Mouse (Mus musculus) forebrain, embryonic 14.5 days (tissue): Measurements from ENCODE around the gene Snrpd3. TPM values are rescaled to one million over a fixed set of nuclear protein-coding genes. Genes with fewer than 3 reads are reported as not detected.

ENCODE experiments used
- ATAC-seq: fragments of 200-750 bp; cut with Nextera tagmentation; 2 replicates; pipeline ENCODE4 v1.8.0; 2017; ENCODE audit warnings: mild to moderate bottlenecking, moderate library complexity
- DNase-seq: peaks from one replicate; pipeline ENCODE4 v3.0.0-alpha.2; 2015; ENCODE audit warnings: low spot score
- H3K27ac ChIP-seq: fragments of 300-500 bp; sonication (generic); 2 replicates; pipeline ENCODE4 v1.5.1; 2014; ENCODE audit warnings: low read depth, mild to moderate bottlenecking, control low read depth, low read length, moderate library complexity
- H3K27me3 ChIP-seq: fragments of 300-500 bp; sonication (generic); replicated peaks from 2 replicates; pipeline ENCODE4 v1.6.1; 2014; ENCODE audit warnings: low read length, control low read depth, mixed read lengths; ENCODE audit not compliant: control insufficient read depth, insufficient read depth
- H3K36me3 ChIP-seq: fragments of 300-500 bp; sonication (generic); 2 replicates; pipeline ENCODE4 v1.6.1; 2014; ENCODE audit warnings: low read length, control low read depth; ENCODE audit not compliant: control insufficient read depth, insufficient read depth
- H3K4me1 ChIP-seq: fragments of 300-500 bp; sonication (generic); 2 replicates; pipeline ENCODE4 v1.6.1; 2014; ENCODE audit warnings: antibody characterized with exemption, low read length, control low read depth; ENCODE audit not compliant: control insufficient read depth, insufficient read depth
- H3K4me2 ChIP-seq: fragments of 300-500 bp; sonication (generic); 2 replicates; pipeline ENCODE4 v1.6.1; 2014; ENCODE audit warnings: mild to moderate bottlenecking, control low read depth, low read length
- H3K4me3 ChIP-seq: fragments of 300-500 bp; sonication (generic); 2 replicates; pipeline ENCODE4 v1.5.1; 2014; ENCODE audit warnings: low read depth, low read length, control low read depth
- H3K9ac ChIP-seq: fragments of 300-500 bp; sonication (generic); 2 replicates; pipeline ENCODE4 v1.6.1; 2014; ENCODE audit warnings: mild to moderate bottlenecking, low read length, control low read depth, moderate library complexity
- H3K9me3 ChIP-seq: fragments of 300-500 bp; sonication (generic); replicated peaks from 2 replicates; pipeline ENCODE4 v1.6.1; 2016; ENCODE audit warnings: low read length, control low read depth, mixed read lengths; ENCODE audit not compliant: control insufficient read depth
- WGBS: fragments of 180-500 bp; shearing (Covaris S2); extraction: QIAGEN DNeasy Blood & Tissue Kit; methylation state at CpG from one replicate; pipeline ENCODE4 v1.1.7; 2014; 5-methylcytosine and 5-hydroxymethylcytosine counted together
- polyA plus RNA-seq: library from polyadenylated mRNA; unstranded; fragments of >200 nt; fragmentation: Nextera tagmentation; extraction: Ambion mirVana; gene quantifications from 2 replicates; pipeline ENCODE4 v1.2.1, GENCODE M21; 2014

The Snrpd3 gene
- polyA plus RNA-seq, 1 experiment from 2014 or later = 144 TPM

- no peak overlapping the region for H3K9ac ChIP-seq
- H3K9me3 ChIP-seq = no peaks in the 10 kb centered on the region
- WGBS = 39% methylated on average over 9 of the region's 9 CpGs
- H3K4me1 ChIP-seq = no peaks in the 10 kb centered on the region
- H3K27me3 ChIP-seq = no peaks in the 10 kb centered on the region
- H3K4me3 ChIP-seq = no peak overlapping the region
- H3K27ac ChIP-seq = no peak overlapping the region
- ATAC-seq = no peak
- no peak overlapping the region for H3K4me2 ChIP-seq
- DNase-seq = no peak
- H3K36me3 ChIP-seq = no peaks in the 10 kb centered on the region
These were observed 54.6 kb downstream of the Snrpd3 start for GRCm38 (mm10) chr10:75571937-75572336.

- no peak overlapping the region for H3K27ac ChIP-seq
- H3K27me3 ChIP-seq = no peaks in the 10 kb centered on the region
- 43% methylated on average over 10 of the region's 10 CpGs for WGBS
- DNase-seq = no peak
- no peaks in the 10 kb centered on the region for H3K9me3 ChIP-seq
- no peak overlapping the region for H3K4me2 ChIP-seq
- no peaks in the 10 kb centered on the region for H3K4me1 ChIP-seq
- no peak overlapping the region for H3K4me3 ChIP-seq
- H3K9ac ChIP-seq = no peak overlapping the region
- no peak for ATAC-seq
- H3K36me3 ChIP-seq = no peaks in the 10 kb centered on the region
These were observed 55.8 kb downstream of the Snrpd3 start for GRCm38 (mm10) chr10:75573181-75573580.

- WGBS = 91% methylated on average over 9 of the region's 9 CpGs
These were observed 56.6 kb downstream of the Snrpd3 start for GRCm38 (mm10) chr10:75573965-75574364.

GRCm38 (mm10) chr10:75579129-75579528 lies 61.8 kb downstream of the Snrpd3 start:
- no peak overlapping the region for H3K4me2 ChIP-seq
- H3K27me3 ChIP-seq = no peaks in the 10 kb centered on the region
- H3K4me3 ChIP-seq = no peak overlapping the region
- no peaks in the 10 kb centered on the region for H3K36me3 ChIP-seq
- H3K9me3 ChIP-seq = no peaks in the 10 kb centered on the region
- no peak overlapping the region for H3K27ac ChIP-seq
- H3K9ac ChIP-seq = no peak overlapping the region
- ATAC-seq (no peak), DNase-seq (no peak)
- no peaks in the 10 kb centered on the region for H3K4me1 ChIP-seq
- WGBS = 90% methylated on average over 6 of the region's 6 CpGs

More at GRCm38 (mm10) chr10:75573965-75574364, 56.6 kb downstream of the Snrpd3 start:
- Histone ChIP-seq H3K4me2 (no peak overlapping the region), H3K4me1 (no peaks in the 10 kb centered on the region), H3K9me3 (no peaks in the 10 kb centered on the region), H3K27ac (no peak overlapping the region), H3K36me3 (no peaks in the 10 kb centered on the region), H3K27me3 (no peaks in the 10 kb centered on the region), H3K4me3 (no peak overlapping the region), H3K9ac (no peak overlapping the region)
- ATAC-seq (no peak), DNase-seq (no peak)

GRCm38 (mm10) chr10:75585876-75586552 lies 68.7 kb downstream of the Snrpd3 start:
- Histone ChIP-seq H3K36me3 (no peaks in the 10 kb centered on the region), H3K4me3 (no peak overlapping the region), H3K9ac (peak overlapping the region; percentile 10; the same call in 1 of the 2 replicates), H3K4me1 (peaks cover 5% of the 10 kb centered on the region; the same call in 1 of the 2 replicates), H3K9me3 (no peaks in the 10 kb centered on the region), H3K27me3 (no peaks in the 10 kb centered on the region), H3K4me2 (peak overlapping the region; percentile 24; the same call in 1 of the 2 replicates), H3K27ac (no peak overlapping the region)
- ATAC-seq = peak; percentile 85
- DNase-seq = peak; percentile 94
- 22% methylated on average over 20 of the region's 20 CpGs for WGBS

GRCm38 (mm10) chr10:75586553-75586879 lies 69.2 kb downstream of the Snrpd3 start:
- no peak overlapping the region for H3K9ac ChIP-seq
- H3K36me3 ChIP-seq = no peaks in the 10 kb centered on the region
- no peaks in the 10 kb centered on the region for H3K27me3 ChIP-seq
- no peak for DNase-seq
- no peak overlapping the region for H3K27ac ChIP-seq
- no peaks in the 10 kb centered on the region for H3K9me3 ChIP-seq
- 0 out of 2 replicates have a peak, but pooled peaks have one; percentile 3 for ATAC-seq
- no peak overlapping the region for H3K4me2 ChIP-seq
- WGBS = 78% methylated on average over 1 of the region's 1 CpGs
- peaks cover 5% of the 10 kb centered on the region; the same call in 1 of the 2 replicates for H3K4me1 ChIP-seq
- H3K4me3 ChIP-seq = no peak overlapping the region

Other genes with a start within 250 kb of the Snrpd3 start
- 8.8 and 12.5 TPM in 2 replicates for gene Adora2a, start 200.7 kb upstream of the Snrpd3 start, polyA plus RNA-seq
- 0.11 and 0.14 TPM in 2 replicates for gene Upb1, start 116.4 kb upstream of the Snrpd3 start, polyA plus RNA-seq
- 26.9 and 29.5 TPM in 2 replicates for gene Gucd1, start 421 bp downstream of the Snrpd3 start, polyA plus RNA-seq
- 15.7 and 18.8 TPM in 2 replicates for gene Lrrc75b, start 42.8 kb downstream of the Snrpd3 start, polyA plus RNA-seq
- gene Ggt1, start 44.1 kb downstream of the Snrpd3 start, polyA plus RNA-seq = 1.1 and 1.2 TPM in 2 replicates
- 1.8 and 2.1 TPM in 2 replicates for gene Ggt5, start 71.8 kb downstream of the Snrpd3 start, polyA plus RNA-seq
- gene Susd2, start 126.5 kb downstream of the Snrpd3 start, polyA plus RNA-seq = 1.3 TPM in 2 replicates
- gene Cabin1, start 246.8 kb downstream of the Snrpd3 start, polyA plus RNA-seq = 32.0 and 40.5 TPM in 2 replicates